Mouse (Mus musculus) cerebellum, adult 2 months (tissue): ENCODE results near the gene Mettl13.

Source experiments
- CTCF ChIP-seq: fragments of 200-500 bp; IDR thresholded peaks from 2 replicates; pipeline ENCODE4 v1.5.1; 2011; ENCODE audit warnings: low read depth, mild to moderate bottlenecking, control low read depth, low read length, moderate library complexity, borderline replicate concordance; ENCODE audit not compliant: insufficient read depth
- POLR2A ChIP-seq: fragments of 200-500 bp; IDR thresholded peaks from 2 replicates; pipeline ENCODE4 v1.6.1; 2011; ENCODE audit warnings: low read length, control low read depth, borderline replicate concordance; ENCODE audit not compliant: insufficient read depth

DNA sequence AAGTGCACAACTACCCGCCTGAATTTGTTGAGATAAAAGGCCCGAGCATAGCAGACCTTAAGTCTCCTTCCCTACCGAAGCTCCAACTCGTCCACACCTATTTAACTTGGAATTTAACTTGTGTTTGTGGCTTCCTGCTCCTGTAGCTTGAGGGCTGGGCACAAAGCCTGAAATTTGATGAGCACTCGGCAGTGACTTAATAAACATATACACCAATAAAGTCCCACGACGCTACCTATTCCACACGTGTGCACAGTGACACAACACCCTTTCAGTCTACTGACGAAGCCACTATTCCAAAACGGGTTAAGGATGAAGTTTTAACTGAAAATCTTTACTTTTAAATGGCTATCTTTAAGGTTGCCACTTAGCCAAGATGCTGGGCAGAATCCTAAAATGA lies 744 bp downstream of the Mettl13 start:
- TF ChIP-seq CTCF, result no peak
- no peak for TF ChIP-seq POLR2A
